Mouse (Mus musculus) bone marrow, adult 2 months (tissue): ENCODE results near the gene BC004004. TPM values are rescaled to one million over a fixed set of nuclear protein-coding genes. Genes with fewer than 3 reads are reported as not detected.

Experiments used
- H3K27ac ChIP-seq: fragments of 200-500 bp; 2 replicates; pipeline ENCODE4 v1.5.1; 2012; ENCODE audit warnings: low read depth, mild to moderate bottlenecking, control low read depth, inconsistent platforms, low read length; ENCODE audit not compliant: control insufficient read depth, poor library complexity, insufficient read depth
- H3K4me1 ChIP-seq: fragments of 200-500 bp; 2 replicates; pipeline ENCODE4 v1.6.1; 2011; ENCODE audit warnings: low read length; ENCODE audit not compliant: control insufficient read depth, insufficient read depth
- H3K4me3 ChIP-seq: fragments of 200-500 bp; replicated peaks from 2 replicates; pipeline ENCODE3; 2011; ENCODE audit warnings: mild to moderate bottlenecking, low read depth, low read length, control low read depth; ENCODE audit not compliant: control insufficient read depth
- CTCF ChIP-seq: fragments of 200-500 bp; IDR thresholded peaks from 2 replicates; pipeline ENCODE4 v1.5.1; 2011; ENCODE audit warnings: low read length, control low read depth; ENCODE audit not compliant: control insufficient read depth, insufficient read depth
- POLR2A ChIP-seq: fragments of 200-500 bp; IDR thresholded peaks from 2 replicates; pipeline ENCODE4 v1.6.1; 2011; ENCODE audit warnings: low read depth, mild to moderate bottlenecking, control low read depth, low read length, borderline replicate concordance; ENCODE audit not compliant: control insufficient read depth
- WGBS: fragments of 180-500 bp; shearing (Covaris S2); methylation state at CpG from one replicate; pipeline ENCODE4 v1.1.7; 2018; 5-methylcytosine and 5-hydroxymethylcytosine counted together
- polyA plus RNA-seq: library from polyadenylated mRNA; stranded (reverse); fragments of >200 nt; gene quantifications from 2 replicates; pipeline ENCODE4 v1.2.4, GENCODE M21; 2011; ENCODE audit warnings: low replicate concordance; ENCODE audit not compliant: missing spikeins, insufficient read depth, insufficient read length

The BC004004 gene
- polyA plus RNA-seq, 1 experiment: 81.6 TPM

GRCm38 (mm10) chr17:29322603-29322962, 54.0 kb downstream of the BC004004 start:
- H3K27ac ChIP-seq: no peak overlapping the region
- no peaks in the 10 kb centered on the region; the same call in 1 of the 2 replicates for H3K4me1 ChIP-seq
- TF ChIP-seq POLR2A (no peak), CTCF (no peak)
- H3K4me3 ChIP-seq: no peak overlapping the region
- 85% methylated on average over 18 of the region's 18 CpGs for WGBS

- WGBS: 51% methylated on average over 3 of the region's 3 CpGs
- TF ChIP-seq POLR2A (no peak), CTCF (no peak)
- no peak overlapping the region for H3K4me3 ChIP-seq
- H3K4me1 ChIP-seq: no peaks in the 10 kb centered on the region; the same call in 1 of the 2 replicates
- no peak overlapping the region for H3K27ac ChIP-seq
Observed at GRCm38 (mm10) chr17:29323625-29324024, 55.0 kb downstream of the BC004004 start.

GRCm38 (mm10) chr17:29325831-29326230, 57.2 kb downstream of the BC004004 start:
- WGBS: 84% methylated on average over 13 of the region's 13 CpGs
- no peak for TF ChIP-seq POLR2A
- no peak for TF ChIP-seq CTCF
- Histone ChIP-seq H3K27ac (no peak overlapping the region), H3K4me1 (no peaks in the 10 kb centered on the region), H3K4me3 (no peak overlapping the region)

- Histone ChIP-seq H3K27ac (no peak overlapping the region), H3K4me1 (no peaks in the 10 kb centered on the region), H3K4me3 (no peak overlapping the region)
- 70% methylated on average over 52 of the region's 52 CpGs for WGBS
- no peak for TF ChIP-seq POLR2A
- TF ChIP-seq CTCF: no peak
Observed at GRCm38 (mm10) chr17:29326531-29327529, 58.2 kb downstream of the BC004004 start.

GRCm38 (mm10) chr17:29327691-29328090, 59.1 kb downstream of the BC004004 start:
- Histone ChIP-seq H3K27ac (no peak overlapping the region), H3K4me3 (no peak overlapping the region), H3K4me1 (no peaks in the 10 kb centered on the region)
- TF ChIP-seq CTCF (no peak), POLR2A (no peak)
- WGBS: 88% methylated on average over 9 of the region's 9 CpGs

- no peak overlapping the region for H3K4me3 ChIP-seq
- WGBS: 76% methylated on average over 3 of the region's 3 CpGs
- no peaks in the 10 kb centered on the region for H3K4me1 ChIP-seq
- H3K27ac ChIP-seq: no peak overlapping the region
- no peak for TF ChIP-seq POLR2A
- TF ChIP-seq CTCF: no peak
Observed at GRCm38 (mm10) chr17:29330221-29330620, 61.6 kb downstream of the BC004004 start.

- no peak for TF ChIP-seq POLR2A
- no peaks in the 10 kb centered on the region for H3K4me1 ChIP-seq
- WGBS: 54% methylated on average over 5 of the region's 5 CpGs
- no peak overlapping the region for H3K27ac ChIP-seq
- H3K4me3 ChIP-seq: no peak overlapping the region
Observed at GRCm38 (mm10) chr17:29330671-29331410, 62.3 kb downstream of the BC004004 start.

GRCm38 (mm10) chr17:29332186-29332685, 63.6 kb downstream of the BC004004 start:
- Histone ChIP-seq H3K27ac (no peak overlapping the region), H3K4me3 (no peak overlapping the region), H3K4me1 (no peaks in the 10 kb centered on the region)
- 68% methylated on average over 4 of the region's 4 CpGs for WGBS
- TF ChIP-seq POLR2A (no peak), CTCF (no peak)
